Mouse (Mus musculus) liver, adult 10 weeks (tissue): ENCODE data around the gene Car1. TPM values are rescaled to one million over a fixed set of nuclear protein-coding genes. Genes with fewer than 3 reads are reported as not detected.

Source experiments
- polyA plus RNA-seq: library from polyadenylated mRNA; stranded (reverse); fragments of 350-450 nt; fragmentation: Illumina TruSeq; extraction: RNeasy Lipid Tissue Mini Kit (QIAGEN cat#74804); gene quantifications from one replicate; pipeline ENCODE4 v1.2.3, GENCODE M21; 2014; ENCODE audit warnings: low read depth, low replicate concordance

The Car1 gene
- polyA plus RNA-seq = 14.9 TPM

DNA sequence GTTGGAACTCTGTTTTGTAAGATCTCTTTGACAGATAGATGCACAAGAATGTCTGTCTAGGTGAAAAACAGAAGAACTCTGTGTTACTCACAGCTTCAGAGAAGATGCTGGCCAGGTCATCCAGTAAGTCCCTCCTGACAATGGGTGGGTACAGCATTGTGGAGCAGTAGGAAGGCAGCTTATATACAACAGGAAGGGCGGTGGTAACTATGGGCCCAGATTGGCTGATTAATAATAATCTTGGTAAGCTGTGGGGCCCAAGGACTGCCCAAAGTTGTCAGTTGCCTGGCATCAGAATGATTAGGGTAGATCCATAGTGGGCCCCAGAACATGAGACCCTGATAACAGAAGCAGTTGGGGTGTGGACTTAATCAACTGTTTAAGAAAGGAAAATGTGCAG, at the start of gene Car1:
Gene Car1, minus strand, starts transcription at position 158 of the 400 bp plus-strand sequence.

Other genes with a start within 250 kb of the Car1 start
- gene 1810022K09Rik, start 197.1 kb downstream of the Car1 start, polyA plus RNA-seq = 354 TPM
- 0.98 TPM for gene Car13, start 166.6 kb downstream of the Car1 start, polyA plus RNA-seq
- 3,855 TPM for gene Car3, start 55.1 kb upstream of the Car1 start, polyA plus RNA-seq
- gene Car2, start 77.9 kb upstream of the Car1 start, polyA plus RNA-seq = 10.4 TPM